Mouse (Mus musculus): ENCODE data around the gene Vmn2r101.

Gene Vmn2r101

DNA sequence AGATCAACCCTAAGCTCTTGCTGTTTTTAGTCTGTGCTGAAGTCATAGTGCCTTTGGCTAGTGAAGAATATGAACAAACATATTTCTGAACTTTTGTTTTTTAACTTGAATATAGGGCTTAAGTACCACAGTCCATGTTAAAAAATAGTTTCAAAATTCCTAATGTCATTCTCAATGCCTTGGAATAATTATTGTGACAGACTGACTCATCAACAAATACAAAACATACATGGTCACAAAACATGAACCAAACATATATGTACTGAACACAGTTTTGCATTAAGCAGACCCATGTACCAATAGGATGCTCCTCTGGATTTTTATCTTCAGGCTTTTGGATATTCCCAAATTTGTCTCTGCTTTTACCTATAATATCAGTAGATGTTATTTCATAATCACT lies at the start of gene Vmn2r101:
TSS of gene Vmn2r101 (plus strand) at position 301 of the 400 bp plus-strand sequence.
- no peak for DNase-seq (ENCODE audit: low spot score in 2 of 2)

- no peak for DNase-seq (ENCODE audit: low spot score in 2 of 2)
These were observed 52.3 kb downstream of the Vmn2r101 start for GRCm38 (mm10) chr17:19629328-19629727.

DNA sequence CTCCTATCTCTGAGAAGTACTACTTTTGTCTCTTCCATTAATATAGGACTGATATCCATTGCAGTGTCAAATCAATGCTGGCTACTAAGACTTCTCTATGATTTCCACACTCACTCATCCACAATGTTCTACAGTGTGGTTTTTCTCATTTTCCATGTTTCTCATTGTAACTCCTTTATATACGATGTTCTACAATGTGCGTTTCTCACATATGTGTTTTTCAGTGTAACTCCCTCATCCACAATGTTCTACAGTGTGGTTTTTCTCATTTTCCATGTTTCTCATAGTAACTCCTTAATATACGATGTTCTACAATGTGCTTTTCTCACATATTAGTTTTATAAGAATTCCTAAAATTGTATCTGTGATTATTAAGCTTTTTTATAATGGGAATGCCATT lies 81.4 kb downstream of the Vmn2r101 start:
- DNase-seq (ENCODE audit: low spot score in 2 of 2), result no peak

DNA sequence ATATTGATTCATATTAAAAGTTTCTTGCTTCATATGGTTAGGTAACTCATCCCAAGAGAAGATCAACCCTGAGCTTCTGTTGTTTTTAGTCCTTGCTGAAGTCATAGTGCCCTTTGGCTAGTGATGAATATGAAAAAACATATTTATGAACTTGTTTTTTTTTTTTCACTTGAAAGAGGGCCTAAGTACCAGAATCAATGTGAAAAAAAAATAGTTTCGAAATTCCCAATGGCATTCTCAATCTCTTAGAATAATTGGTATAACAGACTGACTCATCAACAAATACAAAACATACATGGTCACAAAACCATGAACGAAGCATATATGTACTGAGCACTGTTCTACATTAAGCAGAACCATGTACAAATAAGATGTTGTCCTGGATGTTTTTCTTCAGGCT lies 83.0 kb downstream of the Vmn2r101 start, which contains the start of gene Vmn2r102:
TSS of gene Vmn2r102 (plus strand) at position 301 of the 400 bp plus-strand sequence.
- DNase-seq (ENCODE audit: low spot score in 2 of 2), result no peak
